Mouse (Mus musculus): Measurements from ENCODE around the gene Slc2a8.

The Slc2a8 gene

DNA sequence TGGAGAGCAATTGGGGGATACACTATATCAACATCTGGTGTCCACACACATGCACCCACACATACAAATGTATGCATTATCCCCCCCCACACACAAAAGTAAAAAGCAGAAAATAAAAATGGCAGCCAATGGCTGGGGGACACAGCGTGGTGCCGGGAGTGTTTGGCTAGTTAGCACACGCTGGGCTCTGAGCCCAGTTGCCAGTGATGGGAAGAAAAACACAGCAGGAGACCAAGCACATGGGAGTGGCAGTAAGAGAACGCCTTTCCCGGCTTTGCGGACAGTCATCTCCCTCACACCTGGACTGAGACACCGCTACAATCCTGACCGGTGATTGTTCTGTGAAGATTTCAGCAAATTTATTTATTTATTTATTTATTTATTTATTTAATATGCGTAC lies 10.6 kb downstream of the Slc2a8 start:
- peak in 1 of 2 experiments; percentile 55 for DNase-seq (ENCODE audit: low spot score in 2 of 2)

- no peak for DNase-seq (ENCODE audit: low spot score in 2 of 2)
Measured at GRCm38 (mm10) chr2:32969326-32969725, 12.6 kb downstream of the Slc2a8 start.

GRCm38 (mm10) chr2:32968024-32968614 lies 13.8 kb downstream of the Slc2a8 start:
- DNase-seq (ENCODE audit: low spot score in 2 of 2): no peak

DNA sequence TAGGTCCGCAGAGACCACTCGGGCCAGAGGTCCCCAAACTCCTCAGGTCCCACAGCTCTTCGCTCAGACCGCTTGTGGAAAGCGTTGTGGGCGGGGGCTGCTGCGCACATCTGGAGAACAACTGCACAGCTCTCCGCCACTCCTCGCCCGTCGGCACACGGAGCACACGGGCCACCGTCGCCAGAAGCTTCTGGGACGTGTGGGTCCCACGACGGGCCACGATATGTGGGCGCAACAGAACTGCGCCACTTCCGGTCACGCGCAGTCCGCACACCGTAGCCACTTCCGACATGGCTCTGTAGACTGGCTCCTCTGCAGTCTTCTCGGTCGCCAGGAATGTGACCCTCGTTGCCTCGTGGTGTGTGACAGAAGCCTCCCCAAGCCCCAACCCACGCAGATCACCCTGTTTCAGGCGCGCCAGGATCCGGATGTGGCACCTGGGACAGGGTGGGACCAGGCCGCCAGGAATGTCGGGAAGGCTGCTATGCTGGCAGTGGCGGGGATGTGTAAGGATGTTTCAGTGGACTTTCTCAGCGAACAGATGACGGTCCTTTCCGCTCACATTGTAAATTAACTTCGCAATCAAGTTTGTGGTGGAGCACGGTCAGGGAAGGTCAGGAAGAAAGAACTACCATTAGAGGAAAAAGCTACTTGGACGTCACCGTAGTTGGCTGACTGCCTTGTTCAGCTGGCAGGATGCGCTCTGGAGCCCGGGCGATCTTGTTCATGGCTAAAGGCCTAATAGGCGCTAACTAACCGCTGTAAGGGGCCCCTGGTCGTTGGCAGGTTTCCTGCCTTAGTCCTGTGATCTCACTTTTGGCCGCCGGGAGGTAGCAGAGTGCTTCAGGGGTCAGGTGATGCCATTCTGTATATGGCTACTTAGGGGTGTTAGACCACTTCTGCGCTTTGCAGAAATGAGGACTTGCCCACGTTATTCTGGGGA lies 14.9 kb downstream of the Slc2a8 start:
- peak; percentile 66 to 84 for DNase-seq (ENCODE audit: low spot score in 2 of 2)

GRCm38 (mm10) chr2:32966184-32966688 lies 15.6 kb downstream of the Slc2a8 start:
- no peak for DNase-seq (ENCODE audit: low spot score in 2 of 2)

- DNase-seq (ENCODE audit: low spot score in 2 of 2): no peak
Measured at GRCm38 (mm10) chr2:32965511-32966183, 16.2 kb downstream of the Slc2a8 start.

GRCm38 (mm10) chr2:32964659-32965457 lies 17.0 kb downstream of the Slc2a8 start:
- DNase-seq (ENCODE audit: low spot score in 2 of 2): no peak

DNA sequence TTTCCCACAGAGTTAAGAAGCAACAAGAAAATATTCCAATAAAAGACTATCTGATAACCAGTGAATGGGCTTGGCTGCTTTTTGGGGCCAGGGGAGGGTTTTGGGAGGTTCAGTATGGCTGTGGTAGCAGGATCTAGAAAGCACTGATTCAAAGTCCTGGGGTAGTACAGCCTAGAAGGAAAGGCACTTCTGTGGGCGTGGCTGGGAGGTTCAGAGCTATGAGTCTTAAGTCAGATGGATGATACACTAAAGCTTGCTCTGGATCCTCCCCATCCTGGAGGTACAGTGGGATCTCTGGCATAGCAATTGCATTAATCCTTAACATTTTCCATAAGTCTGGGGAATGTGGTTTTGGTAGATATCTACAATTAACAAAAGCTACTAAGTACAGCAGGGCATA lies 17.9 kb downstream of the Slc2a8 start:
- no peak for DNase-seq (ENCODE audit: low spot score in 2 of 2)

- no peak for DNase-seq (ENCODE audit: low spot score in 2 of 2)
Measured at GRCm38 (mm10) chr2:32963544-32963943, 18.3 kb downstream of the Slc2a8 start.

GRCm38 (mm10) chr2:32962875-32963220 lies 19.0 kb downstream of the Slc2a8 start:
- no peak for DNase-seq (ENCODE audit: low spot score in 2 of 2)

- peak in 1 of 2 experiments; percentile 33 for DNase-seq (ENCODE audit: low spot score in 2 of 2)
Measured at GRCm38 (mm10) chr2:32962062-32962874, 19.6 kb downstream of the Slc2a8 start.

GRCm38 (mm10) chr2:32961192-32961995 lies 20.5 kb downstream of the Slc2a8 start, which contains the start of the genes Rpl12 and Lrsam1:
Rpl12 (plus strand) TSS chr2:32961559.
Lrsam1 (minus strand) TSS chr2:32961614.
- peak; percentile 81 to 93 for DNase-seq (ENCODE audit: low spot score in 2 of 2)

DNA sequence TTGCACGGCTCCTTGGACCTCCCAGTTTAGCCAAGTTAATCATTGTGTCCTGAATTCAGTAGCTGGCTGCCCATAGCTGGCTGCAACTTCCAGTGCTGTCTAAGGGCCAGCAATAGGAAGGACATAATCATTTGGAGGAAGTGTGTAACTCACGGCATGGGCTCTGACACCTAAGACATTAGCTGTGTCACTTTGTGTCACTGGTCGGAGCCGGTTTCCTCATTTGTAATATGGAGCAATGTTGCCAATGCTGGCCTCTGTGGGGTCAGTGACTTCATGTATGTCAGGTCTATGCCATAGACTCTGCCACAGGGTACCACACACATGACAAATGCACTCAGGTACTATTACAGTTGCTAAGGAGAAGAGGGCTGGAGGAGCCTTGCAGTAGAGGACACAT lies 21.6 kb downstream of the Slc2a8 start:
- DNase-seq (ENCODE audit: low spot score in 2 of 2): no peak

GRCm38 (mm10) chr2:32957344-32957743 lies 24.5 kb downstream of the Slc2a8 start:
- no peak for DNase-seq (ENCODE audit: low spot score in 2 of 2)

- no peak for DNase-seq (ENCODE audit: low spot score in 2 of 2)
Measured at GRCm38 (mm10) chr2:32954581-32954980, 27.3 kb downstream of the Slc2a8 start.

GRCm38 (mm10) chr2:32947454-32947853 lies 34.4 kb downstream of the Slc2a8 start:
- no peak for DNase-seq (ENCODE audit: low spot score in 2 of 2)

- DNase-seq (ENCODE audit: low spot score in 2 of 2): no peak
Measured at GRCm38 (mm10) chr2:32940483-32940882, 41.4 kb downstream of the Slc2a8 start.

DNA sequence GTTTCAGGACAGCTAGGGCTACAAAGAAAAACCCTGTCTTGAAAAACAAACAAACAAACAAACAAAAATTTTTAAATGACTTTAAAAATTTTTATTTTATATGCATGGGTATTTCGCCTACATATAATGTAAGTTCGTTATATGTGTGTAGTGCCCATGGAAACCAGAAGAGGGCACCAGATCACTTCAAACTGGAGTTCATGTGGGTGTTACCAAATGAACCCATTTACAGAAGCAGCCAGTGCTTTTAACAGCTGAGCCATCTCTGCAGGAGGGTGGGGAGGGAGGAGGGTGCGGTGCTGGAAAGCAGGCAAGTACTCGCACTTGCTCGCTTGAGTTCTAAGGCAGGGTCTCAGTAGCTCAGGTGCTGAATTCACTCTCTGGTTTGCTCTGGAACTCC lies 42.5 kb downstream of the Slc2a8 start:
- DNase-seq (ENCODE audit: low spot score in 2 of 2): no peak

GRCm38 (mm10) chr2:32938741-32939140 lies 43.1 kb downstream of the Slc2a8 start:
- no peak for DNase-seq (ENCODE audit: low spot score in 2 of 2)

- DNase-seq (ENCODE audit: low spot score in 2 of 2): no peak
Measured at GRCm38 (mm10) chr2:32931730-32932129, 50.2 kb downstream of the Slc2a8 start.
